Mouse (Mus musculus) lung, adult 2 months (tissue): ENCODE results near the gene C530025M09Rik.

ENCODE experiments used
- CTCF ChIP-seq: fragments of 200-500 bp; IDR thresholded peaks from 2 replicates; pipeline ENCODE4 v1.5.1; 2011; ENCODE audit warnings: mild to moderate bottlenecking, low read length, control low read depth; ENCODE audit not compliant: insufficient read depth
- POLR2A ChIP-seq: fragments of 200-500 bp; IDR thresholded peaks from 2 replicates; pipeline ENCODE4 v1.6.1; 2011; ENCODE audit warnings: low read depth, mild to moderate bottlenecking, control low read depth, low read length, borderline replicate concordance; ENCODE audit errors: extremely low read depth

DNA sequence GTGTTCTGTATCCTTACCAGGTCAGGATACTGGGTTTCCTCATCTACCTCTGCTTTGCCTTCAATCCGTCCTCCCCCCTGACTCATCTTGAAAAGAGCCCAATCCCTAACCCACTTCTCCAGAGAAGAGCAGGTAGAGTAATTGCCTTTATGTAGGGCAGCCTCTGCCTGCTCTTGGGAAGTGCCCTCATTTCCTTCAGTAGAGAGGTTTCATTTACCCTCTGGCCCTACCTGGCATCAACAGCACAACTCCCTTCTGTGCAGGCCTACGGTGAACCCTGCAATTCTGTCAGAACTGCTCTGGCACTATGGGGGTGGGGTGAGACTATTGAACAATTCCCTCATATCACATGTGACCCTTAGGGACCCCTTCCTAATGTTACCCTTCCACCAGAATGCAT is 18.1 kb downstream of the C530025M09Rik start:
- TF ChIP-seq POLR2A (no peak), CTCF (no peak)
